Mouse (Mus musculus): ENCODE measurements around the gene Pde1a.

- no peak for TF ChIP-seq CTCF (IDR thresholded peaks at IDR 0.05; ENCODE audit: borderline replicate concordance, extremely low read depth, insufficient read depth, insufficient read length)
- TF ChIP-seq POLR2A (IDR thresholded peaks at IDR 0.05; ENCODE audit: borderline replicate concordance, extremely low read depth, insufficient read depth, insufficient read length, poor library complexity, severe bottlenecking): no peak
Measured at GRCm38 (mm10) chr2:80076323-80076722, 52.9 kb downstream of the Pde1a start.

Measured in brain, embryonic 14.5 days (tissue).